Mouse (Mus musculus) embryo, embryonic 11 days (tissue): ENCODE results near the gene Hoxa1.
A peak's percentile ranks its signal among the peaks of the same experiment; 100 is the strongest.

Source experiments
- DNase-seq: peaks from one replicate; pipeline ENCODE4 v3.0.0-alpha.2; 2015

Gene Hoxa1

DNA sequence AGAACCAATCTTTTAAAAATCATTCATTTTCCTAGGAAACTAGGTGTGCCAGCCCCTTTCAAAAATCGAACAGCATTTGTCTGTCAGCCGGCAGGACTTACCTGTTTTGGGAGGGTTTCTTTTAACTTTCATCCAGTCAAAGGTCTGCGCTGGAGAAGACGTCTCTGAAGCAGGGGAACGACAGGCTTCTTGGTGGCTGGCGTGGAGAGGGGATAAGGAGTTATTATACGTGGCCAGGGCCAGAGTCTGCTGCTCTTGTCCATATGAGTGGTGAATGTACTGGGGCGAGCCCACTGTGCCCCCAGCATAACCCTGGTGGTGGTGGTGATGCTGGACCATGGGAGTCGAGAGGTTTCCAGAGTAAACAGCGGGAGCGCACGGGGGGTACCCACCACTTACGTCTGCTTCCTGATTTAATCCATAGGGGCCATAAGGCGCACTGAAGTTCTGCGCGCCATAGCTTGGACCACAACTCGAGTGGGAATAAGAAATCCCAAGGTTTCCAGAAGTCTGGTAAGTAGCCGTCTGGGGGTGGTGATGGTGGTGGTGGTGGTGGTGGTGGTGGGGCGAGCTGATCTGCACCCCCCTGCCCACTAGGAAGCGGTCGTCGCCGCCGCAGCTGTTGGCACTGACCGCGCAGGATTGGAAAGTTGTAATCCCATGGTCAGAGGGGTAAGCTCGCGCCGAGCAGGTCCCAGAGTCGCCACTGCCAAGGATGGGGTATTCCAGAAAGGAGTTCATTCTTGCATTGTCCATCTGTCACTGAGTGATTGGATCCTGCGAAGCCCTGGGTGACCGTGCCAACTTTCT, 446 bp downstream of the Hoxa1 start:
- peak; percentile 27 for DNase-seq

DNA sequence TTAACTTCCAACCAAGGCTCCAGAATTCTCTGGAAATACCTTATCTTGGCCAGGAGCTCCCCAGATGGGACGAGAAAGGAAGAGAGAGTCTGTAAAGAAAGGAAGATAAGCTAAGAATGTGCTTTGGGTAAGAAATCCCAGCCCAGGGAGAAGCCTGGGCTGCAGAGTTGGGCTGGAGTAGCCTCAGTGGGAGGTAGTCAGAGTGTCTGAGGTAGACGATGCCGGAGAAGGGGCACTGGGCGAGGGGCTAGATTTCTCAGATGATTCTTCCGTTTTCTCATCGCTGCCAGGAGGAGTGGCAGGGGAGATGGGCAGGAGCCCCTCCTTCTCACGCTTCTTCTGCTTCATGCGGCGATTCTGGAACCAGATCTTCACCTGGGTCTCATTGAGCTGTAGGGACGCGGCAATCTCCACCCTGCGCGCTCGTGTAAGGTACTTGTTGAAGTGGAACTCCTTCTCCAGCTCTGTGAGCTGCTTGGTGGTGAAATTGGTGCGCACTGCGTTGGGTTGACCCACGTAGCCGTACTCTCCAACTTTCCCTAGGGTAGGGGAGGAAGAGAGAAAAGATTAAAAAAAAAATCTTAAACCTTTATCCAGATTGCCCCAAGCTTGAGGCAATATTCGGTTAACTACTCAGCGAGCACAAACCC, 1.4 kb downstream of the Hoxa1 start:
- no peak for DNase-seq

DNA sequence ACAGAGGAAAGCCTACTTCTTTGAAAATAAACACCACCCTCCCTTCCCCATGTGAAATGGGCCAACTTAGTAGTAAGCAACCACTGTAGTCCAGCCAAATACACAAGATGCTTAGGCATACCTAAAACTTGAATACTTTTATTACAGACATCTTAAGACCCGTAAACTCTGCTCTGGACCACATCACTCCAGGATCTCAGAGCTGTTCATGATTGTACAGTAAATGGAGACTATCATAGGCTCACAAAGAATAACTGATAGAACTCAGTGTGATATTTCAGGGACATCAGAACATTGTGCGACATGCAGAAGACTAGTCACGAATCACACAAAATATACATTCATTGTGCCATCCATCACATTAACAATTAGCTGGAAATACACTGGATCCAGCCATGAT, 2.6 kb downstream of the Hoxa1 start:
- DNase-seq, result no peak

GRCm38 (mm10) chr6:52154044-52154443, 4.1 kb downstream of the Hoxa1 start:
- no peak for DNase-seq

GRCm38 (mm10) chr6:52153270-52153669, 4.8 kb downstream of the Hoxa1 start:
- peak; percentile 61 for DNase-seq

DNA sequence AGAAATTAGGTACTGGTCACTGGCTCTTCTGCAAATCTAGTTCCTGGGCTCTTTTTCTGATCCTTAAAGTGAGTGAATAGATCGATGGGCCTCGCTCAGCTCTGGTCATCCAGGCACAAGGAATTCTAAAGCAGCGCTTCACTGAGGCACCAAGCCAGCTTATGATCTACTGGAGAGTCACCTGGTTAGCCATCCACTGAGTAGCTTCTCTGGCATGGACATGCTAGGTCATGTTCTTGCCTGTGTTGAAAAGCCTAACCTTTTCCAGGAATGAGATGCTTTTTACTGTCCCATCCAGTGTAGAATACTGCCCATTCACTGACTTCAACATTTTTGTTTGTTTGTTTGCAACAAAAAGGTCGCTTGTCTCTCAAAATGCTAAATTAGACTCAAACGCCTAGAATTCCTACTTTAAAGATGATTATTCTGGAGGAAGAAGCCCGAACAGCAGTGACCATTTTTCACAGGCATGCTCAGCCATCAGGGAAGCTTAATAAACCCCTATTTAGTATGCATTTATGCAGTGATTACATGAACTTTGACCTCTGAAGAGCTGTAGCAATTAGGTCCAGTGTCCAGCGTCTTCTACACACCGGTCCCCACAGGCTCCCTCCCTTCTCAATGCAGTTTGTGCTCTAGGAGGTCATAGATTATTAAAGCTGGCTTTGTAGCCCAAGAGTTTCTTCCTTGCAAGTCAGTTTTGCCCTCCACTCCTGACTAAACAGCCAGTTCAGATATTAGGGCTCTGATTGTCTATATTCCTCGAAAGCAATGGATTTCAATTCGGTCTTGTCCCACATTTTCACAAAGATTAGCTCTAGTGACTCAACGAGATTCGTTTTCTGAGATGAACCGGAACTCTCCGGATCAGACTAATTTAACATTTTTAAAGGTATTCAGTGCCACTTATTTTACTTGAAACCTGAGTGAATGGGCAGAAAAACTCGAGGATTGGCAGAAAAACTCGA, 5.6 kb downstream of the Hoxa1 start:
- no peak for DNase-seq

GRCm38 (mm10) chr6:52151571-52151970, 6.5 kb downstream of the Hoxa1 start:
- no peak for DNase-seq

DNA sequence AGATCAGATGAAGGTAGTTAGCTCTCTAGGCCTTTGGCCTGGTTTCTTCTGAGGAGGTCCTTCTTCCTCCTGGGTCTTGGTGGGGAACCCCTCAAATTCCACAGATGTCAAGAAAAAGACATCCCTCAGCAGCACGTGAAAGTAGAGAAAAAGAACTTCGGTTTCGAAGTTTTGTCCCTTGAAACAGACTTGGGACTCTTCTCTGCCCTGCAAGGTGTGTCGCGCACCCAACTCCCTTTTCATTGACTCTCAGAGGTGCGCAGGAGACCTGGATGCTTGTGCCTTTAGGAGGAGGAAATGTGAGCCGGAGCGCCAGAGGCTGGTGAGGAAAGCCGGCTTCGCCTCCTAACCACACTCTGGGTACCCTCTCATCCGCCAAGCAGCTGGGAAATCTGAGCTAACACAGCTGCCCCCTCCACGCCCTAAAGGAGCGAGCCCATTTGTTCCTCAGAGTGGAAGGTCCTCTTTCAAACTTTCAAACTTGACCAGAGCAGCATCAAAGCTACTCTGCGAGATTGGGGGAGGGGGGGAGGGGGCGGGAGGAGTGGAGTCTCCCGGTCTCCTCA, 7.6 kb downstream of the Hoxa1 start:
- peak; percentile 73 for DNase-seq

GRCm38 (mm10) chr6:52139115-52139514, 19.0 kb downstream of the Hoxa1 start:
- no peak for DNase-seq

- no peak for DNase-seq
Measured at GRCm38 (mm10) chr6:52138576-52138975, 19.5 kb downstream of the Hoxa1 start.

DNA sequence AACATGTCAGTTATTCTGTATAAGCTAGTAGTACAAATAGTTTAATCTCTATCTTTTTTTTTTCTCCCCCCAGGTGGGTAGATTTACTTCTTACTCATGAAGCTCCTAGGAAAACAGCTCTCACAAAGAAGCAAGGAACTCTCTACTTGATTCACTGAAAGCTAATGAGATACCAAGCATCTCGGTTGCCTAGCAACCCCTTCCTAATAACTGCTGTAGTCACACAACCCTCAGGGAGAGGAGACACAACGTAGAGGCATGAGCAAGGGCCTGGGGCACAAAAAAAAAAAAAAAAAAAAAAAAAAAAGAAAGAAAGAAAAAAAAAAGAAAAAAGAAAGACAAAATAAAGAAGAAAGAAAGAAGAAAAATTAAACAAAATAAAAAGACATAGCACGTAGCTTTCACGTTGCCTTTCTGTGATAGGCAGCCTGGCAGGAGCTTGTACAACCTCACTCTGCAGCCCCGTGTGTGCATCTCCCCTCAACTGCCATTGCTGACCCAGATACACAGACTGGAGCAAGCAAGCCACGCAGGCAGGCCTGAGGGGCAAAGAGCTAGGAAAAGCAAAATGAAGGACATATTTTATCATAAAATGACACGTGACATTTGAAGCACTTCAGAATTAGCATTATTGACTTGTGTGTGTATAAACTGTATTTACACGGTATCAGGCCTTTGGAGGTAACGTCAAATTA, 20.1 kb downstream of the Hoxa1 start:
- peak; percentile 83 for DNase-seq

GRCm38 (mm10) chr6:52123673-52124072, 34.4 kb downstream of the Hoxa1 start:
- DNase-seq, result no peak

- no peak for DNase-seq
Measured at GRCm38 (mm10) chr6:52121173-52121572, 36.9 kb downstream of the Hoxa1 start.

- peak; percentile 65 for DNase-seq
Measured at GRCm38 (mm10) chr6:52118903-52119635, 39.0 kb downstream of the Hoxa1 start.

DNA sequence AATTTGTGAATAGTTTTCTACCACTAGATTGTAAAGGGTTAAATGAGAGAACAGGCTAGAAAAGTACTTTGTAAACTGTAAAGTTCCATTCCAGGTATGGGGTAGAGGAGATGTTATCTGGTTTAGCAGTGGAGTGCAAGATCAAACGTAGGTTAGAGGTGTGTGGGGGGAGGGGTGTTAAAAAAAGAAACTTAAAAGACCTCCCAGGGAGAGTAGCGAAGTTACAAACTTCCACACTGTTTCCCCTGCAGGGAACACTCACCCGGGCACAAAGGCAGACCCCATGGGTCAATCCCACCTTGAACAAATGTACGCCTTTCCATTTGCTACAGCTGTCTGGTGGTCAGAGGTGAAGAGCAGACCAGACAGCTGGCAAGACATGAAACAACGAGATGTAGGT, 42.2 kb downstream of the Hoxa1 start:
- no peak for DNase-seq

- no peak for DNase-seq
Measured at GRCm38 (mm10) chr6:52111846-52112245, 46.3 kb downstream of the Hoxa1 start.

- no peak for DNase-seq
Measured at GRCm38 (mm10) chr6:52107400-52107799, 50.7 kb downstream of the Hoxa1 start.

GRCm38 (mm10) chr6:52106716-52107115, 51.4 kb downstream of the Hoxa1 start:
- no peak for DNase-seq

GRCm38 (mm10) chr6:52106178-52106577, 51.9 kb downstream of the Hoxa1 start:
- DNase-seq, result no peak
